Mouse (Mus musculus) ES-CJ7 (cell line): Measurements from ENCODE around the gene Arhgap29.

Experiments
- DNase-seq: peaks from one replicate; pipeline ENCODE4 v3.0.0; 2011; ENCODE audit warnings: low read depth, low spot score

Arhgap29 gene

DNA sequence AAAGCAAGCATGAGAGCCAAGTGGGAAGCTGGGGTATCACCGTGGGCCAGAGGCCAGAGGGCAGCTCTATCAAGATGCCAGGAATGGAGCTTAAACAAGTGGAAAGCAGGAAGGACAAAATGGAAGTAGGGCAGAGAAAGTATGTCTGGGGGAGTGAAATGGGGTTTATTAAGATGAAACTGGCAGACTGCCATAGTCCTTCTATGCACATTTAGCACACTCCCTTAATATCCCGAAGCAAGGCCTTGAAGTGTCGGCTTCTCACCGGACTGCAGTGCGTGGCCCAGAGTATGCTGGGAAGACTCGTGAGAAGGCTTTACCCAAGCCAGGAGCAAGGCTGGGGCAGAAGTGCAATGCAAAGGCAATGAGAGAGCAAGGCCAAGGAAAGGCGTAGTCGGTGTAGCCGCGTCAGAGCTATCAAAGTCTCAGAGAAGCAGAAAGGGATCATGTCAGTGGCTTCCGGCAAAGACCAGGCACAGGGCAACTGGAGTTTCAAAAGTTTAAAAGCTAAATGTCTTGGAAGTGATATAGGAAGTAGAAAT, 11.1 kb upstream of the Arhgap29 start:
- DNase-seq = no peak

- DNase-seq = no peak
These were observed 6.4 kb upstream of the Arhgap29 start for GRCm38 (mm10) chr3:121945957-121946356.

GRCm38 (mm10) chr3:121946765-121947164, 5.6 kb upstream of the Arhgap29 start:
- no peak for DNase-seq

DNA sequence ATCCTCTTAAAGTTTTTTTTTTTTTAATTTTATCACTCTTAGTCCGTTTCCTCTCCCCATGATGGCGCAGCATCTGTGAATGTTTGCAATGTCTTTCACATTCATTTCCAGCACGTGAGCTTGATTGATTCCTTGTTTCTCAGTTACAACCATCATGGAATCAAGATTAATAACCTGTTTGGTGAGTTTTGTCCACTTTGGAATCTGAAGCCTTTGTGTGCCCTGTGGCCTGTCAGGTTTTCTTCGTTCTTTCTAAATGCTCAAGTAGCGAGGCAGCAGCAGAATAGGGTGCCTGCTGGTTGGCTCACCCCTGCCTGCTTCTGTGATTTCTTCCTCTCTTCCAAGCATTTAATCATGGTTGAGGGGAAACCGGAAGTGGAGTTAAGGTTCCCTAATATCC, 2.2 kb upstream of the Arhgap29 start:
- no peak for DNase-seq

- DNase-seq = no peak
These were observed 1.2 kb upstream of the Arhgap29 start for GRCm38 (mm10) chr3:121951116-121951515.

GRCm38 (mm10) chr3:121953049-121953432, 700 bp downstream of the Arhgap29 start:
- DNase-seq = peak; percentile 84

DNA sequence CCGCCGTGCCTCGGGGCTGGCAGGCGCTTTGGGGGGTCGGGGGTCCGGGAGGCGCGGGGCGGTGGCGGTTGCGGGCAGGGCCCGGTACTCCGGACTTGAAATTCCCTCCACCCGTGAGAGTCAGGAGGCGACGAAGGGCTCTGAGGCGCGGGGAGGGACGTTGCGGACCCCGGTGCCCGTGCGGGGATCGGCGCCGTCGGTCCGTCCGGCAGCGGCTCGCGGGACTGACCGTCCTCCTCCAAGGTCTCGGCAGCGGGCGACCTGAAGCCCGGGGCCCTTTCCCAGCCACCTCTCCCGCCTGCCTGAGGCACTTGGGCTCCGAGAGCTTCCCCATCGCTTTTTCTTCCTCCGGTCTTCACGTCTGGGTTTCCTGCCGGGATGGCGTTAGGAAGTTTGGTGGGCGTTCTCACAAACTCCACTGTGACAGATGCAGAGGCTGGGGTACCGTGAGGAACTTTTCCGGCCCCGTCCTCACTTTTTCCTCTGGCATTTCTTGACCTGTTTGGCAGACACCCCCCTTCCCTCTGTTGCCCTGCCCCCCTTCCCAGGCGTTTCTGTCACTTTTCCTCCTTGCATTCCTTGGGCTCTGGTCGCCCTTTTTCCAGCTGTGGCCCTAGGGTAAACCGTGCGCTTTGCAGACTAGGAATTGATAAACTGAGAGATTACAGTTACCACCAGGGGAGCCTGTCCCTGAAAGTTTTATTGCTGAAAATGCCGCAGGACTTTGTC, 1.3 kb downstream of the Arhgap29 start:
- DNase-seq = peak; percentile 15

GRCm38 (mm10) chr3:121954421-121954820, 2.1 kb downstream of the Arhgap29 start:
- no peak for DNase-seq

- no peak for DNase-seq
These were observed 3.2 kb downstream of the Arhgap29 start for GRCm38 (mm10) chr3:121955527-121955926.

GRCm38 (mm10) chr3:121956789-121957188, 4.4 kb downstream of the Arhgap29 start:
- DNase-seq = peak; percentile 69

- no peak for DNase-seq
These were observed 5.4 kb downstream of the Arhgap29 start for GRCm38 (mm10) chr3:121957606-121958344.

GRCm38 (mm10) chr3:121964173-121964572, 11.8 kb downstream of the Arhgap29 start:
- peak; percentile 75 for DNase-seq

DNA sequence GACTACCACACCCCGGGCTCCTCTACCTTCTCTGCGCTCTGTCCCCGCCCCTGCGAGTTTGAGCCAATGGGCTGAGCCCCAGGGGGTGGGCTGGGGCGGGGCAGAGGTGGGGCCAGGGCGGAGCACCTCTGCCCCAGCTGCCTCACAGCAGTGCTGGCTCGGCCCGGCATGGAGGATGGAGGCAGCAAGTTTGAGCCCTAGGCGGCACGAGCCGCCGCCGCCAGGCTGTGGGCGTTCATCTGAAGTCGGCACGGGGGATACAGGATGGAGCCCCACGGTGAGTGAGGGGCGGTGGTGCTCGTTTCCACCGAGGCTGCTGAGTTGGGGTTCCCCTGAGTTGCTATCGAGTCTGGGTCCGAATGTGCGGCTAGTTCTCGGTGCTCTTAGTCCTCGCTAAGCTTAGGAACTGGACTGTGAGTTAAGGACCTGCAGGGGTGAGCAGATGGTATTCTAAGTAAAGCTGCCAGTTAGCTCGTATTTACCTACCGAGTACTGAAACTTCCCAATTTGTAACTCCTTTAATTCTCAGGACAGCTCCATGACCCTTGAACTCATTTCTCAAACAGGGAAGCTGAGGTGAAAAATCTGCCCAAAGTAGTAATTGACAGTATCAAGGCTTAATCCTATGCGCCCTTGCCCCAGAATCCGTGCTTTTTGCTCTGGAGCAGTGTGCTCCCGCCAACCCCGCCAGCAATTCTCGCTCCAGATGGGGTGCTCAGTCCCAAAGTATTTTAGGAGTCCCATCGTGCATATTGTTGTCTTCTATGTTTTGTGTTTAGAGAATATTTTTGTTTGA, 15.5 kb downstream of the Arhgap29 start:
- peak; percentile 84 for DNase-seq

DNA sequence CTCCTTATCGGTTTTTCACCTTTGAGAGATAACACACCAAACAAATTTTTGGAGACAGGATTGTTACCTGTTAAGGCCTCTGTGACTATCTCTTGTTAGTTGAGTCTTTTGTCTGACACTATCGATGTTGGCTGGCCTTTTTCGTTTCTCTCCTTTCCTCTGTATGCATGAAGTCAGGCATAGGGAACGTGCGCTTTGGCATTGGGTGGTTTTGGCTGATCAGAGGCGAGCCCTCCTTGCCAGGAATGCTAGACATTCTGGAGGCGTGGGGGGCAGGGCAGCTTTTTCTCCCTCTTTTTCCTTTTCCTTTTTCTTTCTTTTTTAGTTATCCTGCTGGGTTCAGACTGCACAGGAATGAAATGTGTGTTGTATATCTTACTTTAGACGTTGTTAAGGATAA, 16.3 kb downstream of the Arhgap29 start:
- DNase-seq = peak; percentile 6

DNA sequence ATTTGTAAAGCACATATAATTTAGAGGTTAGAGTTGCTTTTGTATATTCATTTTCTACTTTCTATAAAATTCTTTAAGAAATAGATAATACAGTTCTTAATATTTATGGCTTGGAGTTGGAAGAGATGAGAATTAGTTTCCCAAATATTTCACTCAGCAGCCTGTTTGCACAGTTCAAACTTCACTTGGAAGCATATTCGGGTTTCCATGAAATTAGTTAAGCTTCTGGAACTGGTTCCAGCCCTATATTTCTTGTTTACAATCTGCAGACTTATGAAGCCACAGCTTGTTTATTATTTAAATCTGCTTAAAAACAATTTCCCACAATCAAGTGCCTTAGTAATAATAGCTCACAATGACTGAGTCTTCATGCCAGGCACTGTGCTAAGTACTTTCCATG, 17.1 kb downstream of the Arhgap29 start:
- no peak for DNase-seq

GRCm38 (mm10) chr3:121973761-121974160, 21.4 kb downstream of the Arhgap29 start:
- DNase-seq = no peak

DNA sequence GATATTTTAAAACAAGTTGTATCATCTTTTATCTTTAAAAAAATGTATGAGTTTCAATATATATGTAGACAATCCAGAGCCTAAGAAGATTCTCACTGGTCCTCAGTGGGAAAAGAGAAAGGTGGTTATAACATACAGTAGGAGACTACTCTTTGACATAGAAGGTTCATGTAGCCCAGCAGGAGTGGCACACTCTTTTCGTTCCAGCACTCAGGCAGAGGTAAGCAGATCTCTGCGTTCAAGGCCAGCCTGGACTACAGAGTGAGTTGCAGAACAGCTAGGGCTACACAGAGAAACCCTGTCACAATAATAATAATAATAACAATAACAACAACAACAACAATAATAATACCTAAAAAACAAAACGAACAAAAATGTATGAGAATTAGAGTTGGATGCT, 23.0 kb downstream of the Arhgap29 start:
- DNase-seq = no peak

- no peak for DNase-seq
These were observed 29.0 kb downstream of the Arhgap29 start for GRCm38 (mm10) chr3:121981306-121981705.

- no peak for DNase-seq
These were observed 30.1 kb downstream of the Arhgap29 start for GRCm38 (mm10) chr3:121982450-121982849.

DNA sequence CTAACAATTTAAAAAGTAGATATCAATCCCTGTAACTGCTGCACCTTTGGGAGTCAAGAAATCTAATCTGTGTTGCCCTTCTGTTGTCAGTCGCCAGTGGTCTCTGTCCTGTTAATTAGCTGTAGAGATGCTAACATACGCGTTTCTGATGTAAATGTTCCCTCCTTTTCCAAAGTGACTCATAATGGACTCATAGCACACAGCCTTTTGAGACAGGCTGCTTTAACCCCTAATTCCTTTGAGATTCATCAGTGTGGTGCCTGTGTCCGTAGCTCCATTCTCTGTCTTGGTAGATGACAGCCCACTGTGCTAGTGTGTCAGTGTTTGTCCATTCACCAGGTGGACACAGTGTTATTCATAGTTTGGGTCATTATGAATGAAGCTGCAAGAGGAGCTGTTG, 42.8 kb downstream of the Arhgap29 start:
- DNase-seq = peak; percentile 20

GRCm38 (mm10) chr3:121999934-122000333, 47.6 kb downstream of the Arhgap29 start:
- DNase-seq = peak; percentile 53

DNA sequence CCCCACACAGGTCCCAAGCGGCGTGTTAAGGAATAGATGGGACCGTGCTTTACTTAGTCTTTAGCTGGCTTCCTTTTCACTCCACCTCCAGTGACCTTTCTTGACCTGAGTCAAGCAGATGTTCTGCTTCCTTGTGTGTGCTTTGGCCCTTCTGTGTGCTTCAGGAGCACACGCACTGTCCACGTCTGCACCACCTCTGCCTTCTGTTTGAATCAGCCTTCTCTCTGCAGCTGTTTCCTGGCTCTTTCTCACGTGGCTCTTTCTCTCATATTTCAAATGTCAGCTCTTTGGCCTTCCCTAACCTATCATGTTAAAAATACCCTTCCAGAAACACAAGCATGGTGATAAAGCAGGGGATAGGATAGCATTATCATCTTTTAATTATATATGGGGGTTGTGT, 49.2 kb downstream of the Arhgap29 start:
- DNase-seq = no peak
